Mouse (Mus musculus): Measurements from ENCODE around the gene Palld. TPM values are rescaled to one million over a fixed set of nuclear protein-coding genes. Genes with fewer than 3 reads are reported as not detected.

Palld gene
- polyA plus RNA-seq, 1 experiment from 2014 or later: 62.2 TPM

- H3K27ac ChIP-seq (replicated peaks): no peak overlapping the region
- WGBS: 89% methylated on average over 7 of the region's 7 CpGs
- no peaks in the 10 kb centered on the region for H3K27me3 ChIP-seq (replicated peaks; ENCODE audit: low read depth, poor library complexity, severe bottlenecking)
- no peaks in the 10 kb centered on the region for H3K9me3 ChIP-seq
- H3K36me3 ChIP-seq (replicated peaks): no peaks in the 10 kb centered on the region
- no peak overlapping the region for H3K4me3 ChIP-seq
- no peaks in the 10 kb centered on the region for H3K4me1 ChIP-seq
- DNase-seq (ENCODE audit: low spot score): no peak
Measured at GRCm38 (mm10) chr8:61796537-61797050, 105.9 kb downstream of the Palld start.

GRCm38 (mm10) chr8:61789946-61790345 lies 112.5 kb downstream of the Palld start:
- 83% methylated on average over 3 of the region's 3 CpGs for WGBS
- no peak for DNase-seq (ENCODE audit: low spot score)
- no peaks in the 10 kb centered on the region for H3K4me1 ChIP-seq
- no peak overlapping the region for H3K4me3 ChIP-seq
- no peaks in the 10 kb centered on the region for H3K36me3 ChIP-seq (replicated peaks)
- no peaks in the 10 kb centered on the region for H3K9me3 ChIP-seq
- no peaks in the 10 kb centered on the region for H3K27me3 ChIP-seq (replicated peaks; ENCODE audit: low read depth, poor library complexity, severe bottlenecking)
- no peak overlapping the region for H3K27ac ChIP-seq (replicated peaks)

GRCm38 (mm10) chr8:61789289-61789688 lies 113.2 kb downstream of the Palld start:
- H3K4me1 ChIP-seq: no peaks in the 10 kb centered on the region
- no peak overlapping the region for H3K4me3 ChIP-seq
- H3K36me3 ChIP-seq (replicated peaks): no peaks in the 10 kb centered on the region
- no peak overlapping the region for H3K27ac ChIP-seq (replicated peaks)
- no peak for DNase-seq (ENCODE audit: low spot score)
- H3K27me3 ChIP-seq (replicated peaks; ENCODE audit: low read depth, poor library complexity, severe bottlenecking): no peaks in the 10 kb centered on the region
- no peaks in the 10 kb centered on the region for H3K9me3 ChIP-seq
- 92% methylated on average over 5 of the region's 5 CpGs for WGBS

GRCm38 (mm10) chr8:61782931-61783491 lies 119.5 kb downstream of the Palld start:
- WGBS: 86% methylated on average over 7 of the region's 7 CpGs
- DNase-seq (ENCODE audit: low spot score): no peak
- H3K27ac ChIP-seq (replicated peaks): no peak overlapping the region
- H3K4me3 ChIP-seq: no peak overlapping the region
- no peaks in the 10 kb centered on the region for H3K27me3 ChIP-seq (replicated peaks; ENCODE audit: low read depth, poor library complexity, severe bottlenecking)
- no peaks in the 10 kb centered on the region for H3K36me3 ChIP-seq (replicated peaks)
- H3K9me3 ChIP-seq: no peaks in the 10 kb centered on the region
- H3K4me1 ChIP-seq: peaks cover 7% of the 10 kb centered on the region; the same call in 1 of the 2 replicates

- Histone ChIP-seq H3K36me3 (replicated peaks) (no peaks in the 10 kb centered on the region), H3K27ac (replicated peaks) (no peak overlapping the region), H3K9me3 (no peaks in the 10 kb centered on the region), H3K27me3 (replicated peaks; ENCODE audit: low read depth, poor library complexity, severe bottlenecking) (no peaks in the 10 kb centered on the region), H3K4me3 (no peak overlapping the region), H3K4me1 (peaks cover 14% of the 10 kb centered on the region)
- DNase-seq (ENCODE audit: low spot score): no peak
- WGBS: 67% methylated on average over 5 of the region's 5 CpGs
Measured at GRCm38 (mm10) chr8:61780652-61781257, 121.7 kb downstream of the Palld start.

GRCm38 (mm10) chr8:61778194-61778593 lies 124.3 kb downstream of the Palld start:
- 86% methylated on average over 3 of the region's 3 CpGs for WGBS
- Histone ChIP-seq H3K27ac (replicated peaks) (no peak overlapping the region), H3K4me3 (no peak overlapping the region), H3K9me3 (no peaks in the 10 kb centered on the region), H3K36me3 (replicated peaks) (no peaks in the 10 kb centered on the region), H3K27me3 (replicated peaks; ENCODE audit: low read depth, poor library complexity, severe bottlenecking) (no peaks in the 10 kb centered on the region), H3K4me1 (peaks cover 20% of the 10 kb centered on the region)
- DNase-seq (ENCODE audit: low spot score): no peak

GRCm38 (mm10) chr8:61776560-61776959 lies 125.9 kb downstream of the Palld start:
- H3K9me3 ChIP-seq: no peaks in the 10 kb centered on the region
- no peak overlapping the region for H3K4me3 ChIP-seq
- DNase-seq (ENCODE audit: low spot score): no peak
- H3K27me3 ChIP-seq (replicated peaks; ENCODE audit: low read depth, poor library complexity, severe bottlenecking): no peaks in the 10 kb centered on the region
- 60% methylated on average over 9 of the region's 9 CpGs for WGBS
- H3K27ac ChIP-seq (replicated peaks): no peak overlapping the region
- H3K4me1 ChIP-seq: peaks cover 20% of the 10 kb centered on the region
- no peaks in the 10 kb centered on the region for H3K36me3 ChIP-seq (replicated peaks)

GRCm38 (mm10) chr8:61775936-61776335 lies 126.6 kb downstream of the Palld start:
- WGBS: 79% methylated on average over 6 of the region's 6 CpGs
- H3K27me3 ChIP-seq (replicated peaks; ENCODE audit: low read depth, poor library complexity, severe bottlenecking): no peaks in the 10 kb centered on the region
- H3K4me3 ChIP-seq: no peak overlapping the region
- DNase-seq (ENCODE audit: low spot score): no peak
- H3K27ac ChIP-seq (replicated peaks): no peak overlapping the region
- H3K4me1 ChIP-seq: peaks cover 20% of the 10 kb centered on the region
- H3K36me3 ChIP-seq (replicated peaks): no peaks in the 10 kb centered on the region
- no peaks in the 10 kb centered on the region for H3K9me3 ChIP-seq

- Histone ChIP-seq H3K36me3 (replicated peaks) (no peaks in the 10 kb centered on the region), H3K27ac (replicated peaks) (no peak overlapping the region), H3K4me1 (peaks cover 17% of the 10 kb centered on the region; the same call in 1 of the 2 replicates), H3K4me3 (no peak overlapping the region), H3K9me3 (no peaks in the 10 kb centered on the region), H3K27me3 (replicated peaks; ENCODE audit: low read depth, poor library complexity, severe bottlenecking) (no peaks in the 10 kb centered on the region)
- DNase-seq (ENCODE audit: low spot score): no peak
- WGBS: 85% methylated on average over 5 of the region's 5 CpGs
Measured at GRCm38 (mm10) chr8:61774161-61774560, 128.3 kb downstream of the Palld start.

- Histone ChIP-seq H3K4me1 (peaks cover 17% of the 10 kb centered on the region; the same call in 1 of the 2 replicates), H3K27ac (replicated peaks) (no peak overlapping the region), H3K9me3 (no peaks in the 10 kb centered on the region), H3K4me3 (no peak overlapping the region), H3K36me3 (replicated peaks) (no peaks in the 10 kb centered on the region), H3K27me3 (replicated peaks; ENCODE audit: low read depth, poor library complexity, severe bottlenecking) (no peaks in the 10 kb centered on the region)
- DNase-seq (ENCODE audit: low spot score): no peak
- WGBS: 67% methylated on average over 4 of the region's 4 CpGs
Measured at GRCm38 (mm10) chr8:61773595-61774088, 128.8 kb downstream of the Palld start.

- no peak for DNase-seq (ENCODE audit: low spot score)
- no peaks in the 10 kb centered on the region for H3K9me3 ChIP-seq
- H3K4me1 ChIP-seq: peaks cover 19% of the 10 kb centered on the region
- no peaks in the 10 kb centered on the region for H3K27me3 ChIP-seq (replicated peaks; ENCODE audit: low read depth, poor library complexity, severe bottlenecking)
- no peaks in the 10 kb centered on the region for H3K36me3 ChIP-seq (replicated peaks)
- H3K4me3 ChIP-seq: no peak overlapping the region
- no peak overlapping the region for H3K27ac ChIP-seq (replicated peaks)
- 72% methylated on average over 3 of the region's 3 CpGs for WGBS
Measured at GRCm38 (mm10) chr8:61771328-61771727, 131.2 kb downstream of the Palld start.

- H3K4me1 ChIP-seq: peaks cover 15% of the 10 kb centered on the region
- no peak for DNase-seq (ENCODE audit: low spot score)
- WGBS: 78% methylated on average over 5 of the region's 5 CpGs
- H3K27me3 ChIP-seq (replicated peaks; ENCODE audit: low read depth, poor library complexity, severe bottlenecking): no peaks in the 10 kb centered on the region
- no peaks in the 10 kb centered on the region for H3K36me3 ChIP-seq (replicated peaks)
- H3K27ac ChIP-seq (replicated peaks): no peak overlapping the region
- H3K9me3 ChIP-seq: no peaks in the 10 kb centered on the region
- H3K4me3 ChIP-seq: no peak overlapping the region
Measured at GRCm38 (mm10) chr8:61769340-61769879, 133.1 kb downstream of the Palld start.

- Histone ChIP-seq H3K4me3 (peak overlapping the region; percentile 84), H3K27ac (replicated peaks) (peak overlapping the region; percentile 93), H3K27me3 (replicated peaks; ENCODE audit: low read depth, poor library complexity, severe bottlenecking) (0 out of 2 replicates have a peak, but pooled peaks cover 12% of the 10 kb centered on the region), H3K36me3 (replicated peaks) (peaks cover 10% of the 10 kb centered on the region), H3K9me3 (no peaks in the 10 kb centered on the region), H3K4me1 (peaks cover 40% of the 10 kb centered on the region)
- DNase-seq (ENCODE audit: low spot score): no peak
- WGBS: 16% methylated on average over 8 of the region's 8 CpGs
Measured at GRCm38 (mm10) chr8:61760190-61760578, 142.3 kb downstream of the Palld start.

All from embryonic facial prominence, embryonic 10.5 days (tissue).